Mouse (Mus musculus): ENCODE measurements around the gene Bpifb1.
A peak's percentile ranks its signal among the peaks of the same experiment; 100 is the strongest.
"Not testable (repeated sequence)": the region's sequence is repeated elsewhere in the genome, so short reads cannot be mapped to it uniquely, and the experiment has no call there.

Bpifb1 gene

GRCm38 (mm10) chr2:154190546-154191258 lies at the start of gene Bpifb1:
Gene Bpifb1, plus strand, starts transcription at chr2:154190818.
- DNase-seq (ENCODE audit: low read depth): no peak

GRCm38 (mm10) chr2:154142580-154142979 lies 48.0 kb upstream of the Bpifb1 start, which contains the start of gene Bpifa1:
Gene Bpifa1, plus strand, starts transcription at chr2:154142880.
- DNase-seq (ENCODE audit: low read depth): no peak

GRCm38 (mm10) chr2:154143735-154144134 lies 46.9 kb upstream of the Bpifb1 start:
- no peak for DNase-seq (ENCODE audit: low read depth)

- no peak for DNase-seq (ENCODE audit: low read depth)
Measured at GRCm38 (mm10) chr2:154147496-154147895, 43.1 kb upstream of the Bpifb1 start.

- DNase-seq (ENCODE audit: low read depth): peak; percentile 69
Measured at GRCm38 (mm10) chr2:154158433-154158832, 32.2 kb upstream of the Bpifb1 start.

- no peak for DNase-seq (ENCODE audit: low read depth)
Measured at GRCm38 (mm10) chr2:154162307-154162706, 28.3 kb upstream of the Bpifb1 start, which contains the start of gene Bpifa5. Gene Bpifa5, plus strand, starts transcription at chr2:154162607.

- DNase-seq (ENCODE audit: low read depth): no peak
Measured at GRCm38 (mm10) chr2:154163306-154163705, 27.3 kb upstream of the Bpifb1 start.

- DNase-seq (ENCODE audit: low read depth): no peak
Measured at GRCm38 (mm10) chr2:154169172-154169571, 21.4 kb upstream of the Bpifb1 start.

GRCm38 (mm10) chr2:154171621-154172020 lies 19.0 kb upstream of the Bpifb1 start:
- DNase-seq (ENCODE audit: low read depth): no peak

- DNase-seq (ENCODE audit: low read depth): peak; percentile 69
Measured at GRCm38 (mm10) chr2:154173313-154173712, 17.3 kb upstream of the Bpifb1 start.

GRCm38 (mm10) chr2:154181900-154182299 lies 8.7 kb upstream of the Bpifb1 start:
- DNase-seq (ENCODE audit: low read depth): not testable (repeated sequence)

- peak; percentile 62 for DNase-seq (ENCODE audit: low read depth)
Measured at GRCm38 (mm10) chr2:154183061-154183460, 7.6 kb upstream of the Bpifb1 start.

GRCm38 (mm10) chr2:154185319-154185718 lies 5.3 kb upstream of the Bpifb1 start:
- DNase-seq (ENCODE audit: low read depth): peak; percentile 41

- peak; percentile 42 for DNase-seq (ENCODE audit: low read depth)
Measured at GRCm38 (mm10) chr2:154185748-154186147, 4.9 kb upstream of the Bpifb1 start.

GRCm38 (mm10) chr2:154187468-154187867 lies 3.1 kb upstream of the Bpifb1 start:
- DNase-seq (ENCODE audit: low read depth): peak; percentile 56

- DNase-seq (ENCODE audit: low read depth): no peak
Measured at GRCm38 (mm10) chr2:154189877-154190434, 662 bp upstream of the Bpifb1 start.

GRCm38 (mm10) chr2:154192141-154192540 lies 1.5 kb downstream of the Bpifb1 start:
- no peak for DNase-seq (ENCODE audit: low read depth)

GRCm38 (mm10) chr2:154193071-154193470 lies 2.5 kb downstream of the Bpifb1 start:
- DNase-seq (ENCODE audit: low read depth): no peak

- DNase-seq (ENCODE audit: low read depth): peak; percentile 63
Measured at GRCm38 (mm10) chr2:154193994-154194504, 3.4 kb downstream of the Bpifb1 start.

GRCm38 (mm10) chr2:154197036-154197435 lies 6.4 kb downstream of the Bpifb1 start:
- DNase-seq (ENCODE audit: low read depth): no peak

GRCm38 (mm10) chr2:154204630-154205029 lies 14.0 kb downstream of the Bpifb1 start:
- no peak for DNase-seq (ENCODE audit: low read depth)

- peak; percentile 29 for DNase-seq (ENCODE audit: low read depth)
Measured at GRCm38 (mm10) chr2:154206908-154207307, 16.3 kb downstream of the Bpifb1 start.

- DNase-seq (ENCODE audit: low read depth): peak; percentile 61
Measured at GRCm38 (mm10) chr2:154209112-154209511, 18.5 kb downstream of the Bpifb1 start.
